Mouse (Mus musculus): ENCODE measurements around the gene Cftr. TPM values are rescaled to one million over a fixed set of nuclear protein-coding genes. Genes with fewer than 3 reads are reported as not detected.
A peak's percentile ranks its signal among the peaks of the same experiment; 100 is the strongest.

Gene Cftr
- total RNA-seq (2021), result under 1 TPM; 0.77 to 0.98 TPM

- DNase-seq, result peak; percentile 27
- intact Hi-C loops (cut with DNase I), result no loop called here
These were observed at the start of gene Cftr for GRCm38 (mm10) chr6:18170311-18170922. Gene Cftr, plus strand, starts transcription at chr6:18170687.

GRCm38 (mm10) chr6:18127206-18127983, 43.1 kb upstream of the Cftr start:
- intact Hi-C loops (cut with DNase I), result no loop called here
- no peak for DNase-seq

GRCm38 (mm10) chr6:18128059-18128458, 42.4 kb upstream of the Cftr start:
- DNase-seq, result no peak
- intact Hi-C loops (cut with DNase I), result no loop called here

- DNase-seq, result no peak
- intact Hi-C loops (cut with DNase I), result loop anchor here (10.0 kb wide), 1 partner anchor 680 kb away; no protein-coding TSS in a partner anchor
These were observed 35.2 kb upstream of the Cftr start for GRCm38 (mm10) chr6:18135246-18135645.

- peak; percentile 34 for DNase-seq
- intact Hi-C loops (cut with DNase I), result no loop called here
These were observed 17.5 kb upstream of the Cftr start for GRCm38 (mm10) chr6:18153031-18153430.

GRCm38 (mm10) chr6:18169618-18170017, 869 bp upstream of the Cftr start:
- intact Hi-C loops (cut with DNase I), result no loop called here
- DNase-seq, result no peak

- DNase-seq, result peak; percentile 20
- intact Hi-C loops (cut with DNase I), result no loop called here
These were observed 1.1 kb downstream of the Cftr start for GRCm38 (mm10) chr6:18171614-18172013.

GRCm38 (mm10) chr6:18177509-18177908, 7.0 kb downstream of the Cftr start:
- intact Hi-C loops (cut with DNase I), result no loop called here
- DNase-seq, result no peak

- DNase-seq, result no peak
- intact Hi-C loops (cut with DNase I), result no loop called here
These were observed 10.2 kb downstream of the Cftr start for GRCm38 (mm10) chr6:18180665-18181064.

GRCm38 (mm10) chr6:18182903-18183302, 12.4 kb downstream of the Cftr start:
- no peak for DNase-seq
- intact Hi-C loops (cut with DNase I), result no loop called here

- intact Hi-C loops (cut with DNase I), result no loop called here
- no peak for DNase-seq
These were observed 50.2 kb downstream of the Cftr start for GRCm38 (mm10) chr6:18220691-18221090.

GRCm38 (mm10) chr6:18223206-18223605, 52.7 kb downstream of the Cftr start:
- no peak for DNase-seq
- intact Hi-C loops (cut with DNase I), result no loop called here

GRCm38 (mm10) chr6:18225157-18225556, 54.7 kb downstream of the Cftr start:
- no peak for DNase-seq
- intact Hi-C loops (cut with DNase I), result no loop called here

GRCm38 (mm10) chr6:18246495-18246894, 76.0 kb downstream of the Cftr start:
- intact Hi-C loops (cut with DNase I), result no loop called here

GRCm38 (mm10) chr6:18247891-18248463, 77.5 kb downstream of the Cftr start:
- intact Hi-C loops (cut with DNase I), result no loop called here
- no peak for DNase-seq

More at GRCm38 (mm10) chr6:18246495-18246894, 76.0 kb downstream of the Cftr start:
- no peak for DNase-seq

- DNase-seq, result no peak
- intact Hi-C loops (cut with DNase I), result no loop called here
These were observed 78.0 kb downstream of the Cftr start for GRCm38 (mm10) chr6:18248464-18248863.

GRCm38 (mm10) chr6:18254586-18254985, 84.1 kb downstream of the Cftr start:
- intact Hi-C loops (cut with DNase I), result no loop called here
- DNase-seq, result no peak

- DNase-seq, result no peak
- intact Hi-C loops (cut with DNase I), result no loop called here
These were observed 100.5 kb downstream of the Cftr start for GRCm38 (mm10) chr6:18270983-18271382.

- DNase-seq, result no peak
These were observed 130.3 kb downstream of the Cftr start for GRCm38 (mm10) chr6:18300781-18301180.

GRCm38 (mm10) chr6:18302105-18302504, 131.6 kb downstream of the Cftr start:
- no peak for DNase-seq
- intact Hi-C loops (cut with DNase I), result no loop called here

More at GRCm38 (mm10) chr6:18300781-18301180, 130.3 kb downstream of the Cftr start:
- intact Hi-C loops (cut with DNase I), result no loop called here

GRCm38 (mm10) chr6:18303228-18303627, 132.7 kb downstream of the Cftr start:
- intact Hi-C loops (cut with DNase I), result no loop called here
- DNase-seq, result no peak

GRCm38 (mm10) chr6:18305130-18305529, 134.6 kb downstream of the Cftr start:
- intact Hi-C loops (cut with DNase I), result no loop called here
- no peak for DNase-seq

All from left cerebral cortex, postnatal 4 days (tissue).